Mouse (Mus musculus) neural tube, embryonic 13.5 days (tissue): Measurements from ENCODE around the gene Cx3cr1. TPM values are rescaled to one million over a fixed set of nuclear protein-coding genes. Genes with fewer than 3 reads are reported as not detected.

Source experiments
- ATAC-seq: fragments of 200-750 bp; cut with Nextera tagmentation; 2 replicates; pipeline ENCODE4 v1.8.0; 2017; ENCODE audit warnings: low read depth, mild to moderate bottlenecking, moderate TSS enrichment, moderate library complexity
- H3K27ac ChIP-seq: fragments of 300-500 bp; sonication (generic); replicated peaks from 2 replicates; pipeline ENCODE4 v1.5.1; 2015; ENCODE audit warnings: moderate library complexity, mild to moderate bottlenecking, inconsistent platforms
- H3K27me3 ChIP-seq: fragments of 300-500 bp; sonication (generic); 2 replicates; pipeline ENCODE4 v1.6.1; 2015; ENCODE audit warnings: mild to moderate bottlenecking, inconsistent platforms
- H3K36me3 ChIP-seq: fragments of 300-500 bp; sonication (generic); 2 replicates; pipeline ENCODE4 v1.6.1; 2015; ENCODE audit warnings: mild to moderate bottlenecking, inconsistent platforms
- H3K4me1 ChIP-seq: fragments of 300-500 bp; sonication (generic); replicated peaks from 2 replicates; pipeline ENCODE4 v1.6.1; 2015; ENCODE audit warnings: inconsistent platforms
- H3K4me2 ChIP-seq: fragments of 300-500 bp; sonication (generic); 2 replicates; pipeline ENCODE4 v1.6.1; 2015; ENCODE audit warnings: inconsistent platforms, mild to moderate bottlenecking, moderate library complexity
- H3K4me3 ChIP-seq: fragments of 300-500 bp; sonication (generic); 2 replicates; pipeline ENCODE4 v1.5.1; 2015; ENCODE audit warnings: mild to moderate bottlenecking, inconsistent platforms
- H3K9ac ChIP-seq: fragments of 300-500 bp; sonication (generic); 2 replicates; pipeline ENCODE4 v1.6.1; 2015; ENCODE audit warnings: moderate library complexity, mild to moderate bottlenecking, inconsistent platforms
- H3K9me3 ChIP-seq: fragments of 300-500 bp; sonication (generic); 2 replicates; pipeline ENCODE4 v1.6.1; 2016; ENCODE audit warnings: inconsistent platforms
- WGBS: fragments of 180-500 bp; shearing (Covaris S2); methylation state at CpG from one replicate; pipeline ENCODE4 v1.1.7; 2015; 5-methylcytosine and 5-hydroxymethylcytosine counted together
- polyA plus RNA-seq: library from polyadenylated mRNA; unstranded; fragments of >200 nt; fragmentation: Nextera tagmentation; extraction: Ambion mirVana; gene quantifications from 2 replicates; pipeline ENCODE4 v1.2.1, GENCODE M21; 2015

The Cx3cr1 gene
- polyA plus RNA-seq, 1 experiment from 2014 or later, result 11.9 TPM

- Histone ChIP-seq H3K27ac (no peak overlapping the region), H3K36me3 (no peaks in the 10 kb centered on the region), H3K9me3 (peaks cover 5% of the 10 kb centered on the region; the same call in 1 of the 2 replicates), H3K4me2 (no peak overlapping the region), H3K27me3 (no peaks in the 10 kb centered on the region), H3K9ac (no peak overlapping the region), H3K4me1 (no peaks in the 10 kb centered on the region), H3K4me3 (no peak overlapping the region)
- ATAC-seq, result no peak
- WGBS, result 98% methylated on average over 2 of the region's 2 CpGs
Observed at GRCm38 (mm10) chr9:120101165-120101564, 31.5 kb upstream of the Cx3cr1 start.

GRCm38 (mm10) chr9:120099304-120099703 lies 29.6 kb upstream of the Cx3cr1 start:
- ATAC-seq, result no peak
- Histone ChIP-seq H3K4me2 (no peak overlapping the region), H3K4me1 (no peaks in the 10 kb centered on the region), H3K9ac (no peak overlapping the region), H3K36me3 (no peaks in the 10 kb centered on the region), H3K4me3 (no peak overlapping the region), H3K27me3 (no peaks in the 10 kb centered on the region), H3K27ac (no peak overlapping the region), H3K9me3 (peaks cover 3% of the 10 kb centered on the region; the same call in 1 of the 2 replicates)
- 88% methylated on average over 8 of the region's 8 CpGs for WGBS

- ATAC-seq, result no peak; the same call in 1 of the 2 replicates
- H3K27ac ChIP-seq, result no peak overlapping the region
Observed at GRCm38 (mm10) chr9:120098682-120099081, 29.0 kb upstream of the Cx3cr1 start.

GRCm38 (mm10) chr9:120095886-120096285 lies 26.2 kb upstream of the Cx3cr1 start:
- H3K4me2 ChIP-seq, result no peak overlapping the region
- ATAC-seq, result no peak
- no peak overlapping the region for H3K9ac ChIP-seq
- no peaks in the 10 kb centered on the region for H3K9me3 ChIP-seq
- no peaks in the 10 kb centered on the region for H3K27me3 ChIP-seq
- H3K36me3 ChIP-seq, result no peaks in the 10 kb centered on the region
- H3K4me1 ChIP-seq, result no peaks in the 10 kb centered on the region
- 79% methylated on average over 7 of the region's 7 CpGs for WGBS
- H3K27ac ChIP-seq, result no peak overlapping the region
- no peak overlapping the region for H3K4me3 ChIP-seq

More at GRCm38 (mm10) chr9:120098682-120099081, 29.0 kb upstream of the Cx3cr1 start:
- H3K4me2 ChIP-seq, result 0 out of 2 replicates have a peak overlapping the region, but pooled peaks have one; percentile 7
- H3K4me1 ChIP-seq, result no peaks in the 10 kb centered on the region
- H3K36me3 ChIP-seq, result no peaks in the 10 kb centered on the region
- H3K9ac ChIP-seq, result peak overlapping the region; percentile 22; the same call in 1 of the 2 replicates
- H3K27me3 ChIP-seq, result no peaks in the 10 kb centered on the region
- no peak overlapping the region for H3K4me3 ChIP-seq
- WGBS, result 21% methylated on average over 7 of the region's 7 CpGs
- H3K9me3 ChIP-seq, result no peaks in the 10 kb centered on the region

- no peak overlapping the region for H3K27ac ChIP-seq
- 89% methylated on average over 13 of the region's 13 CpGs for WGBS
- H3K4me3 ChIP-seq, result no peak overlapping the region
- no peaks in the 10 kb centered on the region for H3K36me3 ChIP-seq
- H3K9ac ChIP-seq, result no peak overlapping the region
- H3K4me1 ChIP-seq, result no peaks in the 10 kb centered on the region
- ATAC-seq, result no peak
- no peaks in the 10 kb centered on the region for H3K9me3 ChIP-seq
- no peaks in the 10 kb centered on the region for H3K27me3 ChIP-seq
- no peak overlapping the region for H3K4me2 ChIP-seq
Observed at GRCm38 (mm10) chr9:120093701-120094100, 24.0 kb upstream of the Cx3cr1 start.

- H3K36me3 ChIP-seq, result no peaks in the 10 kb centered on the region
- no peak for ATAC-seq
- no peaks in the 10 kb centered on the region for H3K27me3 ChIP-seq
- no peak within 1 kb of the TSS for H3K4me3 ChIP-seq
- no peak within 1 kb of the TSS for H3K4me2 ChIP-seq
- WGBS, result 80% methylated on average over 5 of the region's 5 CpGs
- H3K27ac ChIP-seq, result no peak within 1 kb of the TSS
- H3K9ac ChIP-seq, result no peak within 1 kb of the TSS
- no peaks in the 10 kb centered on the region for H3K4me1 ChIP-seq
- no peaks in the 10 kb centered on the region for H3K9me3 ChIP-seq
Observed at GRCm38 (mm10) chr9:120091696-120092238, 22.1 kb upstream of the Cx3cr1 start, which contains the start of gene Ccr8. TSS of gene Ccr8 (plus strand) at chr9:120092114.

- Histone ChIP-seq H3K4me3 (no peak overlapping the region), H3K36me3 (no peaks in the 10 kb centered on the region), H3K27me3 (no peaks in the 10 kb centered on the region), H3K4me2 (no peak overlapping the region), H3K27ac (no peak overlapping the region), H3K9me3 (no peaks in the 10 kb centered on the region), H3K4me1 (no peaks in the 10 kb centered on the region), H3K9ac (no peak overlapping the region)
- no peak for ATAC-seq
- WGBS, result 83% methylated on average over 10 of the region's 10 CpGs
Observed at GRCm38 (mm10) chr9:120091086-120091485, 21.4 kb upstream of the Cx3cr1 start.

- WGBS, result 88% methylated on average over 7 of the region's 7 CpGs
- no peaks in the 10 kb centered on the region for H3K9me3 ChIP-seq
- H3K27me3 ChIP-seq, result no peaks in the 10 kb centered on the region
- no peak overlapping the region for H3K27ac ChIP-seq
- no peaks in the 10 kb centered on the region for H3K4me1 ChIP-seq
- no peak overlapping the region for H3K9ac ChIP-seq
- H3K36me3 ChIP-seq, result no peaks in the 10 kb centered on the region
- no peak overlapping the region for H3K4me2 ChIP-seq
- no peak for ATAC-seq
- no peak overlapping the region for H3K4me3 ChIP-seq
Observed at GRCm38 (mm10) chr9:120089125-120089524, 19.4 kb upstream of the Cx3cr1 start.

- H3K9me3 ChIP-seq, result no peaks in the 10 kb centered on the region
- H3K4me1 ChIP-seq, result no peaks in the 10 kb centered on the region
- ATAC-seq, result no peak
- no peak overlapping the region for H3K4me3 ChIP-seq
- H3K4me2 ChIP-seq, result no peak overlapping the region
- H3K36me3 ChIP-seq, result no peaks in the 10 kb centered on the region
- WGBS, result 94% methylated on average over 9 of the region's 9 CpGs
- no peak overlapping the region for H3K9ac ChIP-seq
- H3K27me3 ChIP-seq, result no peaks in the 10 kb centered on the region
- H3K27ac ChIP-seq, result no peak overlapping the region
Observed at GRCm38 (mm10) chr9:120084406-120084805, 14.7 kb upstream of the Cx3cr1 start.

GRCm38 (mm10) chr9:120083158-120083894 lies 13.6 kb upstream of the Cx3cr1 start:
- no peaks in the 10 kb centered on the region for H3K36me3 ChIP-seq
- 83% methylated on average over 18 of the region's 18 CpGs for WGBS
- no peak overlapping the region for H3K4me2 ChIP-seq
- H3K27ac ChIP-seq, result no peak overlapping the region
- ATAC-seq, result no peak
- H3K9me3 ChIP-seq, result no peaks in the 10 kb centered on the region
- no peaks in the 10 kb centered on the region for H3K4me1 ChIP-seq
- no peak overlapping the region for H3K9ac ChIP-seq
- no peak overlapping the region for H3K4me3 ChIP-seq
- H3K27me3 ChIP-seq, result no peaks in the 10 kb centered on the region

GRCm38 (mm10) chr9:120082691-120083090 lies 13.0 kb upstream of the Cx3cr1 start:
- no peak overlapping the region for H3K4me3 ChIP-seq
- WGBS, result 58% methylated on average over 4 of the region's 4 CpGs
- no peak overlapping the region for H3K9ac ChIP-seq
- no peaks in the 10 kb centered on the region for H3K9me3 ChIP-seq
- no peak for ATAC-seq
- no peaks in the 10 kb centered on the region for H3K4me1 ChIP-seq
- no peak overlapping the region for H3K4me2 ChIP-seq
- no peaks in the 10 kb centered on the region for H3K27me3 ChIP-seq
- H3K36me3 ChIP-seq, result no peaks in the 10 kb centered on the region
- H3K27ac ChIP-seq, result no peak overlapping the region

- Histone ChIP-seq H3K27ac (no peak overlapping the region), H3K4me2 (no peak overlapping the region), H3K4me3 (no peak overlapping the region), H3K27me3 (no peaks in the 10 kb centered on the region), H3K36me3 (no peaks in the 10 kb centered on the region), H3K4me1 (no peaks in the 10 kb centered on the region), H3K9me3 (no peaks in the 10 kb centered on the region), H3K9ac (no peak overlapping the region)
- WGBS, result 76% methylated on average over 5 of the region's 5 CpGs
- no peak for ATAC-seq
Observed at GRCm38 (mm10) chr9:120081967-120082366, 12.3 kb upstream of the Cx3cr1 start.
